Mouse (Mus musculus): ENCODE results near the gene Gnai2. TPM values are rescaled to one million over a fixed set of nuclear protein-coding genes. Genes with fewer than 3 reads are reported as not detected.
A peak's percentile ranks its signal among the peaks of the same experiment; 100 is the strongest.

Gnai2 gene
- polyA plus RNA-seq, 1 experiment from 2014 or later, result 369 TPM

GRCm38 (mm10) chr9:107633091-107633660, 2.0 kb downstream of the Gnai2 start:
- peaks cover 33% of the 10 kb centered on the region for H3K4me1 ChIP-seq (ENCODE audit: control insufficient read depth, insufficient read depth, low read length)
- H3K27ac ChIP-seq (replicated peaks; ENCODE audit: low read depth, low read length), result peak overlapping the region; percentile 87
- DNase-seq (ENCODE audit: low spot score) (peak; percentile 76), ATAC-seq (replicated peaks; ENCODE audit: insufficient number of reproducible peaks, low FRiP score, low TSS enrichment, low read depth) (no peak)
- H3K9ac ChIP-seq (replicated peaks; ENCODE audit: low read length), result peak overlapping the region; percentile 90
- H3K27me3 ChIP-seq (ENCODE audit: control insufficient read depth, insufficient read depth, low read length), result no peaks in the 10 kb centered on the region
- H3K36me3 ChIP-seq (replicated peaks; ENCODE audit: control insufficient read depth, insufficient read depth, low read depth, low read length), result no peaks in the 10 kb centered on the region
- WGBS, result 3% methylated on average over 32 of the region's 33 CpGs
- H3K4me3 ChIP-seq (ENCODE audit: low read depth, low read length), result peak overlapping the region; percentile 89
- no peaks in the 10 kb centered on the region for H3K9me3 ChIP-seq (replicated peaks; ENCODE audit: control insufficient read depth, low read length)
- H3K4me2 ChIP-seq (ENCODE audit: low read depth, low read length), result peak overlapping the region; percentile 97

GRCm38 (mm10) chr9:107632478-107632877, 2.7 kb downstream of the Gnai2 start:
- Histone ChIP-seq H3K4me1 (ENCODE audit: control insufficient read depth, insufficient read depth, low read length) (peaks cover 39% of the 10 kb centered on the region), H3K27me3 (ENCODE audit: control insufficient read depth, insufficient read depth, low read length) (no peaks in the 10 kb centered on the region), H3K27ac (replicated peaks; ENCODE audit: low read depth, low read length) (no peak overlapping the region), H3K4me2 (ENCODE audit: low read depth, low read length) (peak overlapping the region; percentile 97), H3K9me3 (replicated peaks; ENCODE audit: control insufficient read depth, low read length) (no peaks in the 10 kb centered on the region), H3K9ac (replicated peaks; ENCODE audit: low read length) (peak overlapping the region; percentile 90), H3K4me3 (ENCODE audit: low read depth, low read length) (peak overlapping the region; percentile 89), H3K36me3 (replicated peaks; ENCODE audit: control insufficient read depth, insufficient read depth, low read depth, low read length) (no peaks in the 10 kb centered on the region)
- WGBS, result 77% methylated on average over 6 of the region's 6 CpGs
- no peak for DNase-seq (ENCODE audit: low spot score)
- ATAC-seq (replicated peaks; ENCODE audit: insufficient number of reproducible peaks, low FRiP score, low TSS enrichment, low read depth), result no peak

GRCm38 (mm10) chr9:107631861-107632260, 3.3 kb downstream of the Gnai2 start:
- no peaks in the 10 kb centered on the region for H3K27me3 ChIP-seq (ENCODE audit: control insufficient read depth, insufficient read depth, low read length)
- DNase-seq (ENCODE audit: low spot score), result no peak
- WGBS, result 79% methylated on average over 8 of the region's 8 CpGs
- no peaks in the 10 kb centered on the region for H3K9me3 ChIP-seq (replicated peaks; ENCODE audit: control insufficient read depth, low read length)
- peaks cover 37% of the 10 kb centered on the region for H3K4me1 ChIP-seq (ENCODE audit: control insufficient read depth, insufficient read depth, low read length)
- no peak overlapping the region for H3K4me2 ChIP-seq (ENCODE audit: low read depth, low read length)
- H3K27ac ChIP-seq (replicated peaks; ENCODE audit: low read depth, low read length), result 0 out of 2 replicates have a peak overlapping the region, but pooled peaks have one; percentile 16
- no peak overlapping the region; the same call in 1 of the 2 replicates for H3K9ac ChIP-seq (replicated peaks; ENCODE audit: low read length)
- H3K4me3 ChIP-seq (ENCODE audit: low read depth, low read length), result no peak overlapping the region
- no peaks in the 10 kb centered on the region for H3K36me3 ChIP-seq (replicated peaks; ENCODE audit: control insufficient read depth, insufficient read depth, low read depth, low read length)
- no peak for ATAC-seq (replicated peaks; ENCODE audit: insufficient number of reproducible peaks, low FRiP score, low TSS enrichment, low read depth)

- no peak for ATAC-seq (replicated peaks; ENCODE audit: insufficient number of reproducible peaks, low FRiP score, low TSS enrichment, low read depth)
- Histone ChIP-seq H3K4me1 (ENCODE audit: control insufficient read depth, insufficient read depth, low read length) (peaks cover 41% of the 10 kb centered on the region), H3K9me3 (replicated peaks; ENCODE audit: control insufficient read depth, low read length) (no peaks in the 10 kb centered on the region), H3K27me3 (ENCODE audit: control insufficient read depth, insufficient read depth, low read length) (no peaks in the 10 kb centered on the region), H3K27ac (replicated peaks; ENCODE audit: low read depth, low read length) (0 out of 2 replicates have a peak overlapping the region, but pooled peaks have one; percentile 95), H3K4me3 (ENCODE audit: low read depth, low read length) (no peak overlapping the region), H3K36me3 (replicated peaks; ENCODE audit: control insufficient read depth, insufficient read depth, low read depth, low read length) (no peaks in the 10 kb centered on the region), H3K9ac (replicated peaks; ENCODE audit: low read length) (no peak overlapping the region; the same call in 1 of the 2 replicates), H3K4me2 (ENCODE audit: low read depth, low read length) (no peak overlapping the region; the same call in 1 of the 2 replicates)
- WGBS, result 51% methylated on average over 9 of the region's 9 CpGs
- DNase-seq (ENCODE audit: low spot score), result no peak
Measured at GRCm38 (mm10) chr9:107631311-107631826, 3.8 kb downstream of the Gnai2 start.

GRCm38 (mm10) chr9:107630576-107630975, 4.6 kb downstream of the Gnai2 start:
- Histone ChIP-seq H3K27me3 (ENCODE audit: control insufficient read depth, insufficient read depth, low read length) (no peaks in the 10 kb centered on the region), H3K4me3 (ENCODE audit: low read depth, low read length) (peak overlapping the region; percentile 15), H3K9ac (replicated peaks; ENCODE audit: low read length) (peak overlapping the region; percentile 58), H3K9me3 (replicated peaks; ENCODE audit: control insufficient read depth, low read length) (no peaks in the 10 kb centered on the region), H3K27ac (replicated peaks; ENCODE audit: low read depth, low read length) (peak overlapping the region; percentile 95), H3K36me3 (replicated peaks; ENCODE audit: control insufficient read depth, insufficient read depth, low read depth, low read length) (no peaks in the 10 kb centered on the region), H3K4me2 (ENCODE audit: low read depth, low read length) (peak overlapping the region; percentile 38), H3K4me1 (ENCODE audit: control insufficient read depth, insufficient read depth, low read length) (peaks cover 40% of the 10 kb centered on the region)
- 3% methylated on average over 4 of the region's 4 CpGs for whole genome bisulfite sequencing
- ATAC-seq (replicated peaks; ENCODE audit: insufficient number of reproducible peaks, low FRiP score, low TSS enrichment, low read depth) (peak; percentile 1; the same call in 1 of the 2 replicates), DNase-seq (ENCODE audit: low spot score) (peak; percentile 85)

GRCm38 (mm10) chr9:107629901-107630425, 5.2 kb downstream of the Gnai2 start:
- no peak for ATAC-seq (replicated peaks; ENCODE audit: insufficient number of reproducible peaks, low FRiP score, low TSS enrichment, low read depth)
- H3K4me1 ChIP-seq (ENCODE audit: control insufficient read depth, insufficient read depth, low read length), result peaks cover 39% of the 10 kb centered on the region
- peak overlapping the region; percentile 58 for H3K9ac ChIP-seq (replicated peaks; ENCODE audit: low read length)
- H3K27me3 ChIP-seq (ENCODE audit: control insufficient read depth, insufficient read depth, low read length), result no peaks in the 10 kb centered on the region
- H3K36me3 ChIP-seq (replicated peaks; ENCODE audit: control insufficient read depth, insufficient read depth, low read depth, low read length), result no peaks in the 10 kb centered on the region
- H3K27ac ChIP-seq (replicated peaks; ENCODE audit: low read depth, low read length), result peak overlapping the region; percentile 95
- peak; percentile 48 for DNase-seq (ENCODE audit: low spot score)
- no peaks in the 10 kb centered on the region for H3K9me3 ChIP-seq (replicated peaks; ENCODE audit: control insufficient read depth, low read length)
- WGBS, result 13% methylated on average over 14 of the region's 14 CpGs
- H3K4me2 ChIP-seq (ENCODE audit: low read depth, low read length), result peak overlapping the region; percentile 38
- peak overlapping the region; percentile 15 for H3K4me3 ChIP-seq (ENCODE audit: low read depth, low read length)

GRCm38 (mm10) chr9:107629411-107629730, 5.8 kb downstream of the Gnai2 start:
- H3K27ac ChIP-seq (replicated peaks; ENCODE audit: low read depth, low read length), result peak overlapping the region; percentile 95
- ATAC-seq (replicated peaks; ENCODE audit: insufficient number of reproducible peaks, low FRiP score, low TSS enrichment, low read depth) (no peak), DNase-seq (ENCODE audit: low spot score) (no peak)
- H3K36me3 ChIP-seq (replicated peaks; ENCODE audit: control insufficient read depth, insufficient read depth, low read depth, low read length), result no peaks in the 10 kb centered on the region
- WGBS, result 29% methylated on average over 4 of the region's 4 CpGs
- no peaks in the 10 kb centered on the region for H3K9me3 ChIP-seq (replicated peaks; ENCODE audit: control insufficient read depth, low read length)
- H3K9ac ChIP-seq (replicated peaks; ENCODE audit: low read length), result peak overlapping the region; percentile 15; the same call in 1 of the 2 replicates
- no peak overlapping the region for H3K4me3 ChIP-seq (ENCODE audit: low read depth, low read length)
- H3K4me1 ChIP-seq (ENCODE audit: control insufficient read depth, insufficient read depth, low read length), result peaks cover 37% of the 10 kb centered on the region
- peak overlapping the region; percentile 13; the same call in 1 of the 2 replicates for H3K4me2 ChIP-seq (ENCODE audit: low read depth, low read length)
- no peaks in the 10 kb centered on the region for H3K27me3 ChIP-seq (ENCODE audit: control insufficient read depth, insufficient read depth, low read length)

GRCm38 (mm10) chr9:107628721-107629410, 6.3 kb downstream of the Gnai2 start:
- peak overlapping the region; percentile 13 for H3K4me2 ChIP-seq (ENCODE audit: low read depth, low read length)
- peaks cover 35% of the 10 kb centered on the region for H3K4me1 ChIP-seq (ENCODE audit: control insufficient read depth, insufficient read depth, low read length)
- no peaks in the 10 kb centered on the region for H3K36me3 ChIP-seq (replicated peaks; ENCODE audit: control insufficient read depth, insufficient read depth, low read depth, low read length)
- H3K4me3 ChIP-seq (ENCODE audit: low read depth, low read length), result no peak overlapping the region
- no peaks in the 10 kb centered on the region for H3K27me3 ChIP-seq (ENCODE audit: control insufficient read depth, insufficient read depth, low read length)
- ATAC-seq (replicated peaks; ENCODE audit: insufficient number of reproducible peaks, low FRiP score, low TSS enrichment, low read depth), result no peak
- 49% methylated on average over 15 of the region's 15 CpGs for WGBS
- peak; percentile 28 for DNase-seq (ENCODE audit: low spot score)
- H3K27ac ChIP-seq (replicated peaks; ENCODE audit: low read depth, low read length), result peak overlapping the region; percentile 95
- H3K9me3 ChIP-seq (replicated peaks; ENCODE audit: control insufficient read depth, low read length), result no peaks in the 10 kb centered on the region
- H3K9ac ChIP-seq (replicated peaks; ENCODE audit: low read length), result peak overlapping the region; percentile 58
